Mouse (Mus musculus) heart, postnatal 0 days (tissue): ENCODE data around the gene Ltbp1. TPM values are rescaled to one million over a fixed set of nuclear protein-coding genes. Genes with fewer than 3 reads are reported as not detected.

ENCODE experiments used
- ATAC-seq: fragments of 200-750 bp; cut with Nextera tagmentation; 2 replicates; pipeline ENCODE4 v1.8.0; 2017; ENCODE audit warnings: low read depth, moderate number of reproducible peaks, moderate library complexity; ENCODE audit not compliant: insufficient read depth
- DNase-seq: peaks from one replicate; pipeline ENCODE4 v3.0.0-alpha.2; 2016; ENCODE audit warnings: low spot score
- H3K27ac ChIP-seq: fragments of 300-500 bp; sonication (generic); 2 replicates; pipeline ENCODE4 v1.5.1; 2014; ENCODE audit warnings: low read depth, mild to moderate bottlenecking
- H3K27me3 ChIP-seq: fragments of 300-500 bp; sonication (generic); 2 replicates; pipeline ENCODE4 v1.6.1; 2014; ENCODE audit warnings: low read length, mixed read lengths; ENCODE audit not compliant: control insufficient read depth, insufficient read depth
- H3K36me3 ChIP-seq: fragments of 300-500 bp; sonication (generic); replicated peaks from 2 replicates; pipeline ENCODE4 v1.6.1; 2014; ENCODE audit warnings: low read length, mixed read lengths; ENCODE audit not compliant: control insufficient read depth, insufficient read depth
- H3K4me1 ChIP-seq: fragments of 300-500 bp; sonication (generic); 2 replicates; pipeline ENCODE4 v1.6.1; 2014; ENCODE audit warnings: antibody characterized with exemption; ENCODE audit not compliant: control insufficient read depth, insufficient read depth
- H3K4me2 ChIP-seq: fragments of 300-500 bp; sonication (generic); 2 replicates; pipeline ENCODE4 v1.6.1; 2014; ENCODE audit warnings: low read depth, mild to moderate bottlenecking, low read length, moderate library complexity
- H3K4me3 ChIP-seq: fragments of 300-500 bp; sonication (generic); 2 replicates; pipeline ENCODE4 v1.5.1; 2014; ENCODE audit warnings: low read depth, low read length
- H3K9ac ChIP-seq: fragments of 300-500 bp; sonication (generic); replicated peaks from 2 replicates; pipeline ENCODE4 v1.6.1; 2014; ENCODE audit warnings: low read depth, low read length, mixed read lengths
- H3K9me3 ChIP-seq: fragments of 300-500 bp; sonication (generic); replicated peaks from 2 replicates; pipeline ENCODE4 v1.6.1; 2016; ENCODE audit warnings: low read length; ENCODE audit not compliant: control insufficient read depth
- CTCF ChIP-seq: IDR thresholded peaks from 2 replicates; pipeline ENCODE4 v1.5.1; 2016; ENCODE audit warnings: antibody characterized with exemption, control low read depth, low read depth
- EP300 ChIP-seq: IDR thresholded peaks from 2 replicates; pipeline ENCODE4 v1.6.1; 2016; ENCODE audit warnings: antibody characterized with exemption, low read depth
- WGBS: fragments of 180-500 bp; shearing (Covaris S2); extraction: QIAGEN DNeasy Blood & Tissue Kit; methylation state at CpG from one replicate; pipeline ENCODE4 v1.1.7; 2014; 5-methylcytosine and 5-hydroxymethylcytosine counted together
- polyA plus RNA-seq: library from polyadenylated mRNA; unstranded; fragments of >200 nt; fragmentation: Nextera tagmentation; extraction: Ambion mirVana; gene quantifications from 2 replicates; pipeline ENCODE4 v1.2.1, GENCODE M21; 2015
- total RNA-seq: library from RNA; depleted of rRNA; stranded (reverse); fragments of >200 nt; gene quantifications from 2 replicates; pipeline ENCODE4 v1.2.3, GENCODE M21; 2014; ENCODE audit warnings: low replicate concordance

The Ltbp1 gene
- total and polyA plus RNA-seq, 2 experiments from 2014 or later: 11.8 to 43.0 TPM

- WGBS: 76% methylated on average over 24 of the region's 24 CpGs
- Histone ChIP-seq H3K4me1 (peaks cover 13% of the 10 kb centered on the region), H3K4me2 (no peak overlapping the region), H3K4me3 (no peak overlapping the region), H3K9ac (no peak overlapping the region), H3K27ac (no peak overlapping the region), H3K36me3 (no peaks in the 10 kb centered on the region), H3K27me3 (no peaks in the 10 kb centered on the region), H3K9me3 (no peaks in the 10 kb centered on the region)
- TF ChIP-seq EP300 (no peak), CTCF (no peak)
- ATAC-seq: no peak
- no peak for DNase-seq
Measured at GRCm38 (mm10) chr17:75014601-75015356, 9.4 kb downstream of the Ltbp1 start.

GRCm38 (mm10) chr17:75015546-75015945 lies 10.2 kb downstream of the Ltbp1 start:
- H3K9ac ChIP-seq: no peak overlapping the region
- no peak for ATAC-seq
- H3K4me1 ChIP-seq: peaks cover 13% of the 10 kb centered on the region
- H3K4me3 ChIP-seq: no peak overlapping the region
- TF ChIP-seq CTCF (no peak), EP300 (no peak)
- H3K36me3 ChIP-seq: no peaks in the 10 kb centered on the region
- no peak overlapping the region for H3K27ac ChIP-seq
- H3K4me2 ChIP-seq: no peak overlapping the region
- no peaks in the 10 kb centered on the region for H3K9me3 ChIP-seq
- DNase-seq: no peak
- H3K27me3 ChIP-seq: no peaks in the 10 kb centered on the region
- 72% methylated on average over 6 of the region's 6 CpGs for WGBS

GRCm38 (mm10) chr17:75017423-75017822 lies 12.1 kb downstream of the Ltbp1 start:
- TF ChIP-seq CTCF: peak; percentile 53
- TF ChIP-seq EP300: no peak
- ATAC-seq: no peak
- WGBS: 78% methylated on average over 7 of the region's 7 CpGs
- Histone ChIP-seq H3K36me3 (no peaks in the 10 kb centered on the region), H3K27ac (no peak overlapping the region), H3K4me3 (no peak overlapping the region), H3K9ac (no peak overlapping the region), H3K27me3 (no peaks in the 10 kb centered on the region), H3K4me2 (no peak overlapping the region), H3K9me3 (no peaks in the 10 kb centered on the region), H3K4me1 (peaks cover 13% of the 10 kb centered on the region)
- DNase-seq: no peak

GRCm38 (mm10) chr17:75018142-75018541 lies 12.8 kb downstream of the Ltbp1 start:
- whole genome bisulfite sequencing: 84% methylated on average over 5 of the region's 5 CpGs
- H3K27me3 ChIP-seq: no peaks in the 10 kb centered on the region
- H3K36me3 ChIP-seq: no peaks in the 10 kb centered on the region
- H3K9ac ChIP-seq: no peak overlapping the region
- peaks cover 13% of the 10 kb centered on the region for H3K4me1 ChIP-seq
- H3K27ac ChIP-seq: no peak overlapping the region
- H3K4me2 ChIP-seq: no peak overlapping the region
- TF ChIP-seq CTCF: no peak
- ATAC-seq (no peak), DNase-seq (no peak)
- no peak overlapping the region for H3K4me3 ChIP-seq
- H3K9me3 ChIP-seq: no peaks in the 10 kb centered on the region

- WGBS: 55% methylated on average over 7 of the region's 7 CpGs
- Histone ChIP-seq H3K4me2 (no peak overlapping the region), H3K27ac (no peak overlapping the region), H3K27me3 (no peaks in the 10 kb centered on the region), H3K4me3 (no peak overlapping the region), H3K4me1 (no peaks in the 10 kb centered on the region), H3K9ac (no peak overlapping the region), H3K9me3 (no peaks in the 10 kb centered on the region), H3K36me3 (no peaks in the 10 kb centered on the region)
- no peak for ATAC-seq
- DNase-seq: no peak
- TF ChIP-seq CTCF (no peak), EP300 (no peak)
Measured at GRCm38 (mm10) chr17:75020026-75020425, 14.7 kb downstream of the Ltbp1 start.

- Histone ChIP-seq H3K4me2 (no peak overlapping the region), H3K36me3 (no peaks in the 10 kb centered on the region), H3K9ac (no peak overlapping the region), H3K9me3 (no peaks in the 10 kb centered on the region), H3K27ac (no peak overlapping the region), H3K27me3 (no peaks in the 10 kb centered on the region), H3K4me3 (no peak overlapping the region), H3K4me1 (no peaks in the 10 kb centered on the region)
- DNase-seq (no peak), ATAC-seq (no peak)
- no peak for TF ChIP-seq EP300
- TF ChIP-seq CTCF: no peak
- WGBS: 56% methylated on average over 3 of the region's 3 CpGs
Measured at GRCm38 (mm10) chr17:75020619-75021018, 15.3 kb downstream of the Ltbp1 start.
